Mouse (Mus musculus) E14TG2a.4 (cell line): ENCODE data around the gene Dpy19l2.

ENCODE experiments used
- CTCF ChIP-seq: conservative IDR thresholded peaks from 2 replicates; pipeline ENCODE4 v1.5.1; 2014; ENCODE audit warnings: low read length
- NANOG ChIP-seq: IDR thresholded peaks from 2 replicates; pipeline ENCODE4 v1.6.1; 2014; ENCODE audit warnings: borderline replicate concordance, low read length, mixed read lengths
- POU5F1 ChIP-seq: IDR thresholded peaks from 2 replicates; pipeline ENCODE4 v1.6.1; 2014; ENCODE audit warnings: low read length, borderline replicate concordance

GRCm38 (mm10) chr9:24508880-24509279, 187.2 kb downstream of the Dpy19l2 start:
- TF ChIP-seq CTCF = no peak
- TF ChIP-seq NANOG = no peak
- TF ChIP-seq POU5F1 = no peak
